Mouse (Mus musculus) stomach, postnatal 0 days (tissue): ENCODE measurements around the gene Trappc10.

Source experiments
- CTCF ChIP-seq: IDR thresholded peaks from 2 replicates; pipeline ENCODE4 v1.5.1; 2016; ENCODE audit warnings: antibody characterized with exemption, low read depth, mild to moderate bottlenecking, moderate library complexity
- EP300 ChIP-seq: optimal IDR thresholded peaks from 2 replicates; pipeline ENCODE3; 2016; ENCODE audit warnings: antibody characterized with exemption

DNA sequence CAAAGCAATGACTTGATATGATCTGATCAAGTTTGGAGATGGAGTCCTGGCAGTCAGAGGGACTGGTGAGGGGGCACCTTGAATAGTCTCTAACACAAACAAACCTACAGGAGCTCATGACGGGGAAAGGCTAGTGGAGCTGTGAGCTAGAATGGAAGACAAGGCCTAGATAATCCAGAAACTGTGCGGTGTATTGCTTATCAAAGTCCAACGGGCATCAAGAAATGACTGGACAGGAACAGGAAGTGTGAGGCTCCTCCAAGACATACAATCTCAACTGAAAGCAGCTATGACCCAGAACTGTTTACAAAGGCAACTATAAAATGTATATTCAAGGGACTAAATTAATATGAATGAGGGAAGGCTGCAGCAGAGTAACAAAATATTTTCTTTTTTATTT is 2.8 kb upstream of the Trappc10 start:
- TF ChIP-seq CTCF (no peak), EP300 (no peak)
